Mouse (Mus musculus) spleen, adult 10 weeks (tissue): Measurements from ENCODE around the gene Gm20388. TPM values are rescaled to one million over a fixed set of nuclear protein-coding genes. Genes with fewer than 3 reads are reported as not detected.

Experiments
- polyA plus RNA-seq: library from polyadenylated mRNA; stranded (reverse); fragments of 350-450 nt; fragmentation: Illumina TruSeq; extraction: RNeasy Lipid Tissue Mini Kit (QIAGEN cat#74804); gene quantifications from one replicate; pipeline ENCODE4 v1.2.3, GENCODE M21; 2015; ENCODE audit warnings: low replicate concordance; ENCODE audit not compliant: insufficient read depth

Gm20388 gene
- polyA plus RNA-seq, 1 experiment from 2014 or later, result 14.7 TPM

GRCm38 (mm10) chr8:121107668-121108656 is 1197.3 kb downstream of the Gm20388 start, which contains the start of gene Mthfsd:
Gene Mthfsd (minus strand): TSS chr8:121108392.

GRCm38 (mm10) chr8:121115948-121116347 is 1205.3 kb downstream of the Gm20388 start, which contains the start of gene Foxc2:
Gene Foxc2 (plus strand): TSS chr8:121116171.

GRCm38 (mm10) chr8:121127756-121128375 is 1217.2 kb downstream of the Gm20388 start, which contains the start of gene Foxl1:
Gene Foxl1 (plus strand): TSS chr8:121127940.

GRCm38 (mm10) chr8:121544276-121544785 is 1633.7 kb downstream of the Gm20388 start, which contains the start of gene 1700018B08Rik:
Gene 1700018B08Rik (minus strand): TSS chr8:121544320.

GRCm38 (mm10) chr8:121578676-121579451 is 1668.2 kb downstream of the Gm20388 start, which contains the start of gene Fbxo31:
Gene Fbxo31 (minus strand): TSS chr8:121578806.

DNA sequence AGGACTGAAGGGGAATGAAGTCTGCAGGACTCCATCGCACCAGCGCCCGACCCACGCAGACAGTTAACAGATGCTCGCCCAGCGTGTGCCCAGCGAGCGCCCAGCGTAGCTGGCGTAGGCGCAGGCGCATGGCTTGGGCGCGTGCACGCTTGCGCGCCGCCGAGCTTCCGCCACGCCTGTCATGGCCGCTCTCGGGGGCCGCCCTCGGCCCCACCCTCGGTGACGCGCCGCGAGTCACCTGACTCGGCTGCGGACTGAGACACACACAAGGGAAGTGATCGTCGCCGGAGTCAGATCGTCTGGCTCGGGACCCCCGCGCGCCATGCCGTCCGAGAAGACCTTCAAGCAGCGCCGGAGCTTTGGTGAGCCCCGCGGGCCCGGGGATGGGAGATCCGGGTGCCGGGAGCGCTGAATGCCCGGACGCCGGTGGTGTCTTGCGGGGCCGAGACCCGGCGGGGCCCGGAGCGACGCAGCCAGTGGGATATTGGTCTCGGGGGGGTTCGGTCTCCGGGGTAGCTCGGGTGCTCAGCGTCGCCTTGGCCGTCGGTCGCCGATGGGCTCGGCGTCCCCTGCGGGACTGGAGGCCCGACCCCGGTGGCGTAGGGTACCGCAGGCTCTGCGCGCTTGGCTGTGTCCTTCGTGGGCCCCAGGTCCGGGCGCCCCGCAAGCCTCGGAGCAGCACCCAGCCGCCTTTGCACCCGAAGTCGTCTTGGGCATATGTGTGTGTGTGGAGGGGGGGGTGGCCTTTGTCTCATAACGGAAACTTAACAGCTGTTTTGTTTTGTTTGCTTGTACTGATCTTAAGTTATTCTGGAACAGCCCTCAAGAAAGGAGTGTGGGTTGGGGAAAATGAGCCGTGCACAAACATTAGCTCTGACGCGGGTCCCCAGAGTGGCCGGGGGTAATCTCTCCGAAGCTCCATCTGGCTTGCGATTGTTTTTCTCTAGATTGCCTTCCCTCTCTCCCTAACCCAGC is 1679.8 kb downstream of the Gm20388 start, which contains the start of gene Map1lc3b:
Map1lc3b (plus strand) TSS at position 159 of the 975 bp plus-strand sequence.

GRCm38 (mm10) chr8:121652774-121653323 is 1742.2 kb downstream of the Gm20388 start, which contains the start of gene Zcchc14:
Gene Zcchc14 (minus strand): TSS chr8:121652901.

GRCm38 (mm10) chr8:121729323-121729722 is 1818.7 kb downstream of the Gm20388 start, which contains the start of gene Jph3:
Gene Jph3 (plus strand): TSS chr8:121729623.

GRCm38 (mm10) chr8:121829048-121829776 is 1918.6 kb downstream of the Gm20388 start, which contains the start of gene Klhdc4:
Gene Klhdc4 (minus strand): TSS chr8:121829569.

DNA sequence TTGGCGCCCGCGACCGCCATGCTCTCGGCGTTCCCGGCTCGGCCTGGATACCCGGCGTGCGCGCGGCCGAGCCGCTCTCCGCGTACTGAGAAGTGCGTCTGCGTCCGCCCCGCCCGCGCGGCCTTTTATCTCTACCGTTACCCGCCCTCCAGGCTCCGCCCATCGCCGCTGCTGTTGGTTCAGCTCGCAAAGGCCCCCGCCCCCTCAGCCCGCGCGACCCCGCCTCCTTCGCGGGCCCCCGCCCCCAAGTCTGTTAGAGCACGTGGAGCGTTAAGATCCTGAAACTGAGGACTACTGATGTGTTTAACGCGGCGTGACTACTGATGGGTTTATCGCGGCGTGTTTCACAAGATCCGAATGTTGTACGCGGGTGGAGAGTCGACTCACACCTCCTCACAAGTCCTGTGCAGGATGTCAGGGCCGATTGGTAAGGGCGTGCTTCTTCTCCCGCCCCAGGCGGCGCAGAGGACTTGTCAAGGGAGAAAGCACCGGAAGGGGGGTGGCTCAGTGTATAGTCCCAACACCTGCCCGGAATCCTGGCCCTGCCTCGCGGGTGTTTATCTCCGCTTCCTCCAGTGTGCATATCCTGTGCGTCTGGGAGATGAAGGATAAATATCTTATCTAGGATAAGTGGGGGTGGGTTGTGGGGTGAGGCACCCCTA is 1997.1 kb downstream of the Gm20388 start, which contains the start of gene Slc7a5:
Slc7a5 (minus strand) TSS at position 108 of the 662 bp plus-strand sequence.

DNA sequence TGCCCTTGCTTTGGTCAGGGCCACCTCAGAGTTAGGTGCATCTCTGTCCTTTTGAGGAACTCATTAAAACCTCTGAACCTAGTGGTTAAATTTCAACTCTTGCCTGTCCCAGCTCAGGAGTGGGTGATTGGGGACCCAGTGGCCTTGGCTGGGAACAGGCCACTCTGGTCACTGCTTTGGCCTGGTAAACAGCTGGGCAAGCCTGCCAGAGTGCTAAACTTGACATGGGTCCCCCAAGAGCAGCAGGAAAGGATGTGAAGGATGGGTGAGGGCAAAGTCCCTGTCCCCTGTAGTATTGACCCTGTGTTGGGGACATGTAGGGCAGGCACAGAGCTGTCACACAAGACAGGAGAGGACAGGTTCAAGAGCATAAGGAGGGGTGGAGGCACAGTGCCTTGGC is 2034.2 kb downstream of the Gm20388 start, which contains the start of gene Car5a:
Car5a (minus strand) TSS at position 74 of the 400 bp plus-strand sequence.

DNA sequence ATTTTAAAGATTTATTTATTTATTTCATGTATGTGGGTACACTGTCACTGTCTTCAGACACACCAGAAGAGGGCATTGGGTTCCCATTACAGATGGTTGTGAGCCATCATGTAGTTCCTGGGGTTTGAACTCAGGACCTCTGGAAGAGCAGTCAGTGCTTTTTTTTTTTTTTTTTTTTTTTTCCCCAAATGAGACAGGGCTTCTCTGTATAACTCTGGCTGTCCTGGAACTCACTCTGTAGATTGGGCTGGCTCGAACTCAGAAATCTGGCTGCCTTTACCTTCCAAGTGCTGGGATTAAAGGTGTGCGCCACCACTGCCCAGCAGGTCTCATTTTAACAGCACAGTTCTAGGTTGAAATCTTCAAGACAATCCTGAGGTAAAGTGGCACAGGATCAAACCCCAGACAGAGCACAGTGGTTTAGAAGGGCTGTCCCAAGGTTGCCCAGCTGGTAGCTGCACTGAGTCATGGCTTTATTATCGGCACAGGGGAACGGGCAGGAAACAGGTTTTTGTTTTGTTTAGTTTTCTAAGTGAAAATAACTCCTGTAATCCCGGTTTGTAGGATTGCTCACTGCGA is 2038.7 kb downstream of the Gm20388 start, which contains the start of gene Banp:
Banp (plus strand) TSS at position 529 of the 579 bp plus-strand sequence.

DNA sequence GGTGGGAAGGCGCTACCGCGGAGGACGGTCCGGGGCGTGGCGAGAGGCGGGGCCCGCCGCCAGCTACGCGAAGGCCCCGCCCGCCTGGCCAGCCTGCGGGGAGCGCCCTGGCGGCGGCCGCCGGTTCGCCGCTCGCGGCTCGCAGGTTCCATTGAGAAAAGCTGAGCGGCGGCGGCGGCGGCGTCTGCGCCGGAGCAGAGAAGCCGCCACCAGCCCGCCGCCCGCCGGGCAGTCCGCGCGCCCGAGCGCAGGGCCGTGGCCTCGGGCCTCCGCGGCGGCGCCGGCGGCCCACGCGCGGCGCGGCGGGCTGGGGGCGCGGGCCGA is 2371.4 kb downstream of the Gm20388 start, which contains the start of gene Zfpm1:
Zfpm1 (plus strand) TSS at position 107 of the 324 bp plus-strand sequence.

DNA sequence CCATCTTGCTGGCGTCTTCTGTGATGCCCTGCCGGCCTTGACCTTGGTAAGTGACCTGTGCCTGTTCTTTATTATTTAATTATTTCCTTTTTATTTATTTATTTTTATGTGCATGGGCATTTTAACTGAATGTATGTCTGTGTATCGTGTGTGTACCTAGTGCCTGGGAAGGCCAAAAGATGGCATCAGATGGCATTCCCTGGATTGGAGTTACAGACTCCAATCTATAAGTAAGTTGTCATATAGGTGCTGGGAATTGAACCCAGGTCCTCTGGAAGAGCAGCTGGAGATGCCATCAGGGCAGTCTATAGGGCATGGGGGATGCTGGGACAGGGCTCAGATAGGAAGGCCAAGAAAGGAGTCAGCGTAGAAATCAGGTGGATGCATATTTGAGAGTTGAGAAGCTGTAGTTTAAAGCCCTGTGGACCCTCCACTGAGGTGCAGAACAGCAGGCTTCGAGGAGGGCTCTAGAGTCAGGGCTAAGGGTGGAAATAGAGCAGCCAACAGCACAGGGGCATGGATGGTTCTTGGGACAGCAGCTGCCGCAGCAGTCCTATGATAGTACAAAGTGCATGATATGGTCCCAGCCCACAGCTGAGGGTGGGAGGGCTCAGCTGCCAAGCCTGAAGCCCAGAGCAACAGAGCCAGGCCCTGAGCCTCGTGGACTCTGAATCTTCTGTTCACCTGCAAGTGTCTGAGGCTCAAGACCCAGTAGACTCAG is 2450.2 kb downstream of the Gm20388 start, which contains the start of gene Trhr2:
Trhr2 (minus strand) TSS at position 51 of the 721 bp plus-strand sequence.

DNA sequence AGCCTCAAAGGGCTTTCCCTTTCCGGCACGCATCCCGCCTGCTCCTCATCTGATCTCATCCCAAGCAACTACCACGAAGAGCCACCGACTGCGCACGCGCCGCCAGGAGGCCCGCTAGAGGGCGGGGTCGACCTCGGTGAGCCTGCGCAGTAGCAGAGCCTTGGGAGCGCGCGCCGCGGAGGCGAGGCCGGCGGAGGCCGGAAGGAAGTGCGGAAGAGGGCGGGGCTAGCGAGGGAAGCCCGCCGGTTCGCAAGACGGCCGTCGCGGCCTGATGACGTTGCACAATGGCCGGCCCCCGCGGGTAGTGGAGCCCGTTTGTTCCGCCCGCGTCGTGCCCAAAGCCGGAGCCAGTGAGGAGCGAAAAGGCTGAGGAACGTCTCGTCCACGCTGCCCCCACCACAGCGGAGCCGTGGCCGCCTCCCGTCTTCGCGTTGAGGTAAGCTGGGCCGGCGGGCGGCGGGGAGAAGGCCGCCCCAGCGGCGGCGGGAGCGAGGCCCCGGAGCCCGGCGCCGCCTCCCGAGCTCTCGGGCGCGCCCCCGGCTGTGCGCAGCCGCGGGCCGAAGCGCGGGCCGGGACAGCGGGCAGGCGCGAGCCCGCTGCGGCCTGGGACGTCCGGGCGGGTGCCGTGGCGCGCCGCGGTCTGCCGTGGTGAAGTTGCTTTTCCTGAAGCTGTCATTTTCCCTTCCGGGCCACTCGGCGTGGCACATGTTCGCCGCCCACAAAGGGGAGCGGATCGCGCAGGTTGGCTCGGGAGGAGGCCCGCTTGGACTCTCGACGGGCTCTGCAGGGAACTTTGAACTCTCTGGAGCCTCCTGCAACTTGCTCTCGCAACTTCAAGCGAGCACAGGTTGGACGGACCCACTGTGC is 2466.0 kb downstream of the Gm20388 start, which contains the start of gene Zc3h18:
Zc3h18 (plus strand) TSS at position 245 of the 867 bp plus-strand sequence.

GRCm38 (mm10) chr8:122421376-122422070 is 2510.9 kb downstream of the Gm20388 start, which contains the start of gene Il17c:
Gene Il17c (plus strand): TSS chr8:122422020.

